Mouse (Mus musculus) testis, adult 2 months (tissue): ENCODE measurements around the gene Cnnm2. TPM values are rescaled to one million over a fixed set of nuclear protein-coding genes. Genes with fewer than 3 reads are reported as not detected.

Source experiments
- H3K27ac ChIP-seq: fragments of 200-500 bp; 2 replicates; pipeline ENCODE4 v1.5.1; 2012; ENCODE audit warnings: low read depth, low read length; ENCODE audit not compliant: control insufficient read depth, insufficient read depth
- H3K27me3 ChIP-seq: fragments of 200-500 bp; 2 replicates; pipeline ENCODE4 v1.6.1; 2012; ENCODE audit warnings: mild to moderate bottlenecking, low read length, moderate library complexity; ENCODE audit not compliant: control insufficient read depth, insufficient read depth
- H3K36me3 ChIP-seq: fragments of 200-500 bp; 2 replicates; pipeline ENCODE4 v1.6.1; 2012; ENCODE audit warnings: mild to moderate bottlenecking, low read length; ENCODE audit not compliant: control insufficient read depth, insufficient read depth
- H3K4me1 ChIP-seq: fragments of 200-500 bp; 2 replicates; pipeline ENCODE4 v1.6.1; 2012; ENCODE audit warnings: low read length; ENCODE audit not compliant: control insufficient read depth, insufficient read depth
- H3K4me3 ChIP-seq: fragments of 200-500 bp; 2 replicates; pipeline ENCODE4 v1.5.1; 2012; ENCODE audit warnings: low read depth, mild to moderate bottlenecking, low read length, moderate library complexity, mixed read lengths; ENCODE audit not compliant: control insufficient read depth
- CTCF ChIP-seq: fragments of 200-500 bp; IDR thresholded peaks from 2 replicates; pipeline ENCODE4 v1.5.1; 2012; ENCODE audit warnings: low read depth, mild to moderate bottlenecking, inconsistent platforms, low read length, moderate library complexity; ENCODE audit not compliant: control insufficient read depth, insufficient read depth, insufficient replicate concordance
- POLR2A ChIP-seq: fragments of 200-500 bp; IDR thresholded peaks from 2 replicates; pipeline ENCODE4 v1.6.1; 2012; ENCODE audit warnings: low read depth, mild to moderate bottlenecking, inconsistent platforms, low read length, moderate library complexity; ENCODE audit not compliant: control insufficient read depth
- polyA plus RNA-seq: library from polyadenylated mRNA; depleted of rRNA; stranded (reverse); fragments of >200 nt; gene quantifications from 2 replicates; pipeline ENCODE4 v1.2.3, GENCODE M21; 2012

Cnnm2 gene
- polyA plus RNA-seq, 1 experiment, result 3.3 TPM

- TF ChIP-seq POLR2A, result no peak
- TF ChIP-seq CTCF, result no peak
- Histone ChIP-seq H3K4me3 (no peak overlapping the region), H3K27me3 (no peaks in the 10 kb centered on the region), H3K4me1 (no peaks in the 10 kb centered on the region), H3K36me3 (no peaks in the 10 kb centered on the region), H3K27ac (no peak overlapping the region)
Measured at GRCm38 (mm10) chr19:46801492-46801891, 40.1 kb downstream of the Cnnm2 start.

- no peaks in the 10 kb centered on the region for H3K36me3 ChIP-seq
Measured at GRCm38 (mm10) chr19:46802306-46802705, 40.9 kb downstream of the Cnnm2 start.

GRCm38 (mm10) chr19:46803732-46804131 lies 42.3 kb downstream of the Cnnm2 start:
- Histone ChIP-seq H3K4me3 (no peak overlapping the region), H3K36me3 (no peaks in the 10 kb centered on the region), H3K27ac (no peak overlapping the region), H3K4me1 (no peaks in the 10 kb centered on the region), H3K27me3 (no peaks in the 10 kb centered on the region)
- TF ChIP-seq CTCF, result no peak
- no peak for TF ChIP-seq POLR2A

More at GRCm38 (mm10) chr19:46802306-46802705, 40.9 kb downstream of the Cnnm2 start:
- Histone ChIP-seq H3K27ac (no peak overlapping the region), H3K27me3 (no peaks in the 10 kb centered on the region), H3K4me3 (no peak overlapping the region), H3K4me1 (no peaks in the 10 kb centered on the region)
- TF ChIP-seq CTCF, result no peak
- no peak for TF ChIP-seq POLR2A

- H3K4me1 ChIP-seq, result no peaks in the 10 kb centered on the region
- H3K36me3 ChIP-seq, result no peaks in the 10 kb centered on the region
- no peak overlapping the region for H3K4me3 ChIP-seq
- TF ChIP-seq CTCF (no peak), POLR2A (no peak)
- H3K27ac ChIP-seq, result no peak overlapping the region
- no peaks in the 10 kb centered on the region for H3K27me3 ChIP-seq
Measured at GRCm38 (mm10) chr19:46804751-46805150, 43.4 kb downstream of the Cnnm2 start.

GRCm38 (mm10) chr19:46805933-46806688 lies 44.7 kb downstream of the Cnnm2 start:
- TF ChIP-seq POLR2A (no peak), CTCF (no peak)
- Histone ChIP-seq H3K27ac (no peak overlapping the region), H3K4me3 (no peak overlapping the region), H3K27me3 (no peaks in the 10 kb centered on the region), H3K4me1 (no peaks in the 10 kb centered on the region), H3K36me3 (no peaks in the 10 kb centered on the region)

- H3K36me3 ChIP-seq, result no peaks in the 10 kb centered on the region
- H3K27ac ChIP-seq, result no peak overlapping the region
- H3K4me3 ChIP-seq, result no peak overlapping the region
- no peaks in the 10 kb centered on the region for H3K4me1 ChIP-seq
- H3K27me3 ChIP-seq, result no peaks in the 10 kb centered on the region
- TF ChIP-seq CTCF (no peak), POLR2A (no peak)
Measured at GRCm38 (mm10) chr19:46808261-46808660, 46.9 kb downstream of the Cnnm2 start.

- TF ChIP-seq POLR2A, result no peak
- TF ChIP-seq CTCF, result no peak
- H3K4me1 ChIP-seq, result no peaks in the 10 kb centered on the region
- no peaks in the 10 kb centered on the region for H3K36me3 ChIP-seq
- H3K4me3 ChIP-seq, result no peak overlapping the region
- no peak overlapping the region for H3K27ac ChIP-seq
- no peaks in the 10 kb centered on the region for H3K27me3 ChIP-seq
Measured at GRCm38 (mm10) chr19:46809031-46809430, 47.6 kb downstream of the Cnnm2 start.
